Mouse (Mus musculus) right cerebral cortex, postnatal 10 days (tissue): Measurements from ENCODE around the gene Sgms1.
"Not testable (repeated sequence)": the region's sequence is repeated elsewhere in the genome, so short reads cannot be mapped to it uniquely, and the experiment has no call there.

Experiments
- DNase-seq, 2 experiments: peaks; one replicate each; pipeline ENCODE4 v3.0.0; 2021; ENCODE audit warnings: low spot score in 2 of 2

The Sgms1 gene

DNA sequence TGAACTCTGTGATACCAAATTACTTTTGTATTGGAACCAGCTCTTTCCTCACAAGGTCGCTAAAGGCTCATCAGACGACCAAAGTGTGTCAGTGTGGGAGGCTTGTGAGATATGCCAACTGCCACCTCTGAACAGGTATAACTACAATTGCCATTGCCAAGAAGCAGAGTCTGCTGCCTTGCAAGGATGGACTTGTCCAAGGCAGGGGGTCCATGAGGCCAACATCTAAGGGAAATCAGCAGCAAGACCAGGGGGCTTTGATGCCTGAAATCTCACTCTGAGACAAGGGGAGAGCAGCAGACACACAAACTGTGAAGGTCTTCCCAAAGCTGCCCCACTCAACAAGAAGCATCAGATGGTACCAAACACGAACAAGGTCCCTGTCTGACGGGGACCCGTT is 251.6 kb downstream of the Sgms1 start:
- no peak for DNase-seq

DNA sequence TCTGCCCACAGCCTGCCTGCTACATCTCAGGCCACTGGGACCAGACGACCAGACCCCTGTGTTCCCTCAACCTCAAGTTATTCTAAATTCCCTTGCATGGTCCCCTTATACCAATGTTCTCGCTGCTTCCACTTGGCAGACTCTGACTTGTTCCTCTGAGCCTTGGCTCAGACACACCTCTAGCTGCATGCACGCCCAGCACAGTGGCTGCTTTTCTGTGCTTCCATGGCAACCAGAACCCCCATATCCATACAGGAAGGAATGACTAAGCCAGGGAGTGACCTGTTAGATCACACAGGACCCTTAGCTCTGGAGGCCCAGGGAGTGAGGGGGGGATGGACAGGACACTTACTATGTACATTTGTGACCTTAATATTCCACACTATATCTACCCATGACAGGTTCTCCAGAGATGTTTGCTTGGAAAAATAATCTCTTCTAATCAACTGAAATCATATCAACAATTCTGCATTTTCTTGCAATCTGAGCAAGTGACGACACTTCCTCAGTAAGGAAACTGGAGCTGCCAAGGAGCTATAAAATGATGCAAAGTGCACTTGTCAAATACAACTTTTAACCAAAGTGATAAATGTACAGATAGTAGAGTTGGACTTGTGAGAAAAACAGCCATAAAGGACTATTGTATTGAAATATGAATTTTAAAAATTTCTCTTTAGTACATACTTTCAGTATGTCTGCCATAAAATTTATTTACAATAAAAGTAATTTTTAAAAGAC is 252.5 kb downstream of the Sgms1 start:
- DNase-seq: peak; percentile 39 to 47

DNA sequence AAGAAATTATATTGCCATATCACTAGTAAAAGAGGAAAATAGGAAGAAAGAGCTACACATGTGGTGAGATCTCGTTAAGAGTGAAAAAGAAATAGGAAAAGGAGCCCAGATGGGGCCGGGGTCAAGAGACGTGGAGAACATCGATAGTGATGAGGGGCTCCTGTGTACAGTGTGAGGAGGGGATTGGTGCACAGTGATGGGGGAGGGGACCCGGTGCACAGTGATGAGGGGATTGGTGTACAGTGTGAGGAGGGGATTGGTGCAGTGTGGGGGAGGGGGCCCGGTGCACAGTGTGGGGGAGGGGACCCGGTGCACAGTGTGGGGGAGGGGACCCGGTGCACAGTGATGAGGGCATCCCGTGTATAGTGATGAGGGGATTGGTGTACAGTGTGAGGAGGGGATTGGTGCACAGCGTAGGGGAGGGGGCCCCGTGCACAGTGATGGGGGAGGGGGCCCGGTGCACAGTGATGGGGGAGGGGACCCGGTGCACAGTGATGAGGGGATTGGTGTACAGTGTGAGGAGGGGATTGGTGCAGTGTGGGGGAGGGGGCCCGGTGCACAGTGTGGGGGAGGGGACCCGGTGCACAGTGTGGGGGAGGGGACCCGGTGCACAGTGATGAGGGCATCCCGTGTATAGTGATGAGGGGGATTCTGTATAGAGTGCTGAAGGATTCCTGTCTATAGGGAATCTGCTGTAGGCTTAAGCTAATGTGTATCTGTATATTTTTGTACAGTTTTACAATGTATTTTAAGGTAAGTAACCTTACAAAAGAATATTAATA is 257.6 kb downstream of the Sgms1 start:
- DNase-seq: not testable (repeated sequence)

DNA sequence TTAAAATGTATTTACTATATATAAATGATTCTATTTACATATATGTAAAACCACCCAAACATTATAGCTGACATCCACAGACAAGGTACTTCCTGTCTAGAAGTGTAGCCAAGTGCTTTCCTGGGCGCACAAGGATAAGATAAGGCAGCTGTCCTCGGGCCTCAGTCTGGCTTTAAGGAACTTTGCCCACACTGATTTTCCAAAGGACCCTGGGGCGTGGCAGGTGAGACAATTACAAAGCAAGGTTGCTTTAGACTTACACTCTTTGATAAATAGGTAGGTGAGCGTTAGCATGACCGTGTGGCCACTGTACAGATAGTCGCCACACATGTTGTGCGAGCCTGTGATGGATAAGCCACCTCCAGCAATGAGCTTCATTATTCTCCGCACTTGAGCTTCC is 260.2 kb downstream of the Sgms1 start:
- no peak for DNase-seq

DNA sequence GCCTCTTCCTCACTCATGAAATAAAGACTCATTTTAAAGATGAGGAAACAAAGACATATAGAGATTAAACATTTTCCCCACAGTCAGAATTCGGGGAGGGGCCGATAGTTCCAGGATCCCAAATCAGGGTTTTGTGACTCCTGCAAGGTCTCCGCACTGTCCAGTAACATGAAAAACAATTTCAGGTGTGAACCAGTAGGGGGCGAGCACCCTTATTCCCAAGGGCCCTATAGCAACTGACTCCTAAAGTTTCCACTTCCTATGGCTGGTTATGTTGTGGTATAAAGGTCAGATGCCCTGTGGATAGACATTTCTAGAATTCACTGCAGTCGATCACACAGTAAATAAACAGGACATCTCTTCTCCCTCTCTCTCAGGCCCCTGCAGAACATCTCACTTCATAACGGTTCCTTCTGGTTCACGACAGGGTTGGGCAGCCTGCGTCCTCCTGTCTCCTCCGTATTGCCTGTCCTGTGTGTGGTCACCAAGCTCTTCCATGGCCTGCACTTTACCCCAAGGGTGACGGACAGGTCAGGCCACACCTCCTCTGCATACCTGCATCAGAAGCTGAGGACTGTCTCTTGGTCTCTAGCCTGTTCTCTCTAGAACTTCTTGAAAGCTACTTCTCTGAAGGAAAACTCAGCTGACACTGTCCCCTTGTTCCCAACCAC is 262.2 kb downstream of the Sgms1 start:
- no peak for DNase-seq

GRCm38 (mm10) chr19:32124155-32124554 is 265.4 kb downstream of the Sgms1 start:
- peak in 1 of 2 experiments; percentile 6 for DNase-seq

GRCm38 (mm10) chr19:32123196-32123595 is 266.3 kb downstream of the Sgms1 start:
- peak in 1 of 2 experiments; percentile 28 for DNase-seq

- peak in 1 of 2 experiments; percentile 5 for DNase-seq
These were observed 268.7 kb downstream of the Sgms1 start for GRCm38 (mm10) chr19:32120798-32121197.

- no peak for DNase-seq
These were observed 269.8 kb downstream of the Sgms1 start for GRCm38 (mm10) chr19:32119666-32120065.

GRCm38 (mm10) chr19:32118496-32118895 is 271.0 kb downstream of the Sgms1 start:
- no peak for DNase-seq

DNA sequence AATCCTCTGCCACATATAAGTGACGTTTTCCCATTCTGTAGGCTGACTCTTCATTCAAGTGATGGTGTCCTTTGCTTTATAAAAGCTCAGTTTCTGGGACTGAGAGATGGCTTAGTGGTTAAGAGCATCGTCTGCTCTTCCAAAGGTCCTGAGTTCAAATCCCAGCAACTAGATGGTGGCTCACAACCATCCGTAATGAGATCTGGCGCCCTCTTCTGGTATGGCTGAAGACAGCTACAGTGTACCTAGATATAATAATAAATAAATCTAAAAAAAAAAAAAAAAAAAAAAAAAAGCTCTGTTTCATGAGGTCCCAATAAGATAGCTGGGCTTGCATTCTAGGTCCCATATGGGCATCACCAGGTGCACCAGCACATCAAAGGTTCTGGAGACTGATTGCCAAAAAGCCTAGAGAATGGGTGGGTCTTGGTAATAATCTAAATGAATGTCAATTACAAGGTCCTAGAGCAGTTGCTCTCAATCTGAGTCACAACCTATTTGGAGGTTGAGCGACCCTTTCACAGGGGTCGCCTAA is 272.0 kb downstream of the Sgms1 start:
- no peak for DNase-seq

- DNase-seq: no peak
These were observed 277.4 kb downstream of the Sgms1 start for GRCm38 (mm10) chr19:32111866-32112790.

DNA sequence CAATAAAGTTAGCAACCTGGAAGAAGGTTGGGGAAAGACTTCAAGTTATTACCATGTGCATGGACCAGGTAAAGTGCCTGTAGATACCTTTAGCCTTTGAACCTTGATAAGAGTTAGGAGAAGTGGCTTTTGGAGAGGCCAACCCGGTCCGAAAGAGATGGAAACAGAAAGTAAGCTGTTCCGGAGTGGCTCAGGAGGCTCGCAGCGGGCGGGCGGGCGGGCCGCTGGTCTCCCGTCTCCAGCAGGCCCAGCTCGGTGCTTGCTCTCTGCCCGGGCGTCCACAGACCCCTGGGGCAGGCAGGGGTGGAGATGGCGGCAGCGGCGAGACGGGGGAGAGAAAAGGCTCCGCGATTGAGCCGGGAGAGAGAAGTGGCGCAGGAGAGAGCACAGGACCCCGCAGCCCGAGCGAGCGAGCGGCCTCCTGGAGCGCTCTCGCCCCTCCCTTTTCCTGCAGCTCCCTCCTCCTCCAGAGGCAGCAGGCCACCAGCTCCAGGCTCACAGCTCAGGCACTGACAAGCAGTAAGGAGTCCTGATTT is 281.7 kb downstream of the Sgms1 start, which contains the start of gene Asah2:
Gene Asah2, minus strand, starts transcription at position 441 of the 536 bp plus-strand sequence.
- peak; percentile 75 to 78 for DNase-seq

DNA sequence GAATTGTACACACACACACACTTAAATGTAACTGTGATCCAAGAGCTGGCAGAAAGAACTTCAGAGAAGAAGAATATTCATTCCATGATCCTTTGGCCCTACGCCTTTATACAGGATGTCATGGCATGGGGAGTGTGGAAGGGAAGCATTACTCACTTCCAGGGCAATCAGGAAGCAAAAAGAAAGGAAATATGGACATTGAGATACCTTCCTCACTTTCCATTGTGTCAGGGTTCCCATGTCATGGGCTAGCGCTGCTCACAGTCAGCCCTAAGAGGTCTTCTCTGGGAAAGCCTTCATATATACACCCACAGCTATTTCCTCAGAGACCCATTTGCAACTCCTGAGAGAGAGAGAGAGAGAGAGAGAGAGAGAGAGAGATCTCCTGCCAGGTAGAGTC is 282.8 kb downstream of the Sgms1 start:
- no peak for DNase-seq

DNA sequence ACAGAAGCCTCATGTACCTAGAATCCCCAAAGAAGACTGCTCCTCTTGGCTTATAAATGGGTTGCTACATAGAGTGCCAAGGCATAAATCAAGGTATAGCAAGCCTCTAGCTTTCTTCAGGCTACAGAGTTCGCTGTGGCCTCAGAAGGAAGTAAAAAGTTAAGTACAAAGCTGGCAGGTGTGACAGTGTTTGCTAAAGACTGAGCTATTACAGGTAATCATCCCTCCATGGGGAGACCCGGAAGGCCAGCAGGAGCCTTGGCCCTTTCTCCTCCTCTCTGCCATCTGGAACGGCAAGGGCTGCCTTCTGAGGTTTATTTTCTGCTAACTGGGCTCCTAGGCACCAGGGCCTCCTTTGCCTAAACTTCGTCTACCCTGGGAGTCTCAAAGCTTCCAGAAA is 285.3 kb downstream of the Sgms1 start:
- no peak for DNase-seq

DNA sequence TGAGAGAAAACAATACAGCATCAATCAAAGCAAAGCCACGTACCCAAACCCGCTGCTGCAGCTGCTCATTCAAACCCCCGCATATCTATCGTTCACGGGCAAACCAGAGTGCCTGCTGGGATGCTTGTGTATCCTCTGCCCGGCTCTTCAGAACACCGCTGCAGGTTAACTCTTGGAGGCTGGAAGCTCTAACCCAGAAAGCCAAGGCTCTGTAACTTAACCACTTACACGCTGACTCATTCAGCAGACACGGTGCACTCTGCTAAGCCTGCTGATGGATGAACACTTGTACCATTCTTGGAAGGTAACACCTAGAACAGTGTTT is 286.6 kb downstream of the Sgms1 start:
- peak in 1 of 2 experiments; percentile 32 for DNase-seq

DNA sequence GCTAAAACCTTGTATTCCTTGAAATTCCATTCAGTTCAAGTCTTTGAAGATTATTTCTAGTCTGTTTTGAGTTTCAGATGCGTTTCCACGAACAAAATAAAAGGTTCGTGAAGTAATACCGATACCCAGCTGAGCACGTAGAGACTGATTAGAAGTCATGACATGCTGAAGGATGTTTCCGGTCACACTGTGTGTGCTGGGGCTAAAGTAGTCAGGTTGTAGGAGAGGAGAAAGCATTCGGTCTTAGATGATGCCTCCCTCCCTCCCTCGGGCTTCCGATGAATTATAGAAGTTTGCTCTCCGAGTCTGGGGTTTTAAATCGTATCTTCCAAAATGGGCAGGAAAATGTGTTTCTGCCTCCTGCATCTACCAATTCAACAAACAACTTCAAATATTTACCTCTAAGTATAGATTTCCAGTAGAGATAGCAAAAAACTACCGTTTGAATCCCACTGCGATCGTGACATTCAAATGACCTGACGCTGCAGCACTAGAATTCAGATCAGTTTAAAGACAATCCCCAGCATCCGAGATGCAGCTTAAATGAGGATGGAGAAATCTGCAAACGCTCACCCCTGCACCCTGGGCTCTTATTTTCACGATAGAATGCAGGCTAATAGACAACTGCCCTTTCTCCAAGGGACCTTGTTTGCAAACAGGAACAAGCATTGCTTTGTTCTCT is 287.1 kb downstream of the Sgms1 start:
- DNase-seq: no peak

DNA sequence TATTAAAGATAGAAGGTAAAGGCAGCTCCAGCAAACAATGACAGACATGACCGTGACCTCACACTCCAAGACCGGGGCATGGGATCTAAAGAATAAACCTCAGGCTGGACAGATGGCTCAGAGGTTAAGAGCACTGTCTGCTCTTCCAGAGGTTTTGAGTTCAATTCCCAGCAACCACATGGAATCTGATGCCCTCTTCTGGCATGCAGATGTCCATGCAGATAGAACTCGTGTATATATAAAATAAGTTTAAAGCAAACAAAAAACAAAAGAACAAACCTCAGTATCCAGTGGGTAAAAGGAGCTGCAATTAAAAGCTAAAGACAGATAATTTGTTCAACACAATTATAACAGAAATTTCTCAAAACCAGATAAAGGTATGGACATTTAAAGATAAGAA is 290.9 kb downstream of the Sgms1 start:
- no peak for DNase-seq

GRCm38 (mm10) chr19:32092358-32092757 is 297.2 kb downstream of the Sgms1 start:
- no peak for DNase-seq

DNA sequence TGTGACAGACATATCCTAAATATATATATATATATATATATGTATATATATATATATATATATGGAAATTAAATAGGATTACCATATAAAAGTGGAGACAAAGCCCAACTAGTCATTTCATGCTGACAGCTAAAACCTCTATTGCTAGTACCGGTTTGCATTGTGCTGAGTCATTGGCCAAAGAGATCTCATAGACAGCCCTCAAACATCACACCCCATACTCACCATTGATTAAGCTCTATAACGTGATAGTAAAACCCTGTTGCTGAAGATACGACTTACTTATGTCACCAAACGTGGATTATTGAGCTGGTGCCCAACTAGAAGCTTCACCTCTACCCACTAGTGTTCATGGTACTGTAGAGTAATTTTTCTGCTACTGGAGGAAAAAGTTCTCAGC is 298.7 kb downstream of the Sgms1 start:
- no peak for DNase-seq
